Mouse (Mus musculus) midbrain, embryonic 11.5 days (tissue): ENCODE data around the gene Gpr161. TPM values are rescaled to one million over a fixed set of nuclear protein-coding genes. Genes with fewer than 3 reads are reported as not detected.
A peak's percentile ranks its signal among the peaks of the same experiment; 100 is the strongest.

Experiments used
- ATAC-seq: fragments of 200-750 bp; cut with Nextera tagmentation; 2 replicates; pipeline ENCODE4 v1.8.0; 2017; ENCODE audit warnings: moderate TSS enrichment, moderate library complexity; ENCODE audit not compliant: low FRiP score
- DNase-seq: peaks from one replicate; pipeline ENCODE4 v3.0.0; 2015; ENCODE audit warnings: low spot score; ENCODE audit errors: missing footprints
- H3K27ac ChIP-seq: fragments of 300-500 bp; sonication (generic); 2 replicates; pipeline ENCODE4 v1.5.1; 2014; ENCODE audit warnings: low read depth, low read length
- H3K27me3 ChIP-seq: fragments of 300-500 bp; sonication (generic); 2 replicates; pipeline ENCODE4 v1.6.1; 2014; ENCODE audit warnings: mild to moderate bottlenecking, low read length, moderate library complexity, mixed read lengths; ENCODE audit not compliant: control insufficient read depth, insufficient read depth
- H3K36me3 ChIP-seq: fragments of 300-500 bp; sonication (generic); 2 replicates; pipeline ENCODE4 v1.6.1; 2014; ENCODE audit warnings: mild to moderate bottlenecking, low read length, moderate library complexity, mixed read lengths; ENCODE audit not compliant: control insufficient read depth, insufficient read depth
- H3K4me1 ChIP-seq: fragments of 300-500 bp; sonication (generic); 2 replicates; pipeline ENCODE4 v1.6.1; 2014; ENCODE audit warnings: low read length; ENCODE audit not compliant: control insufficient read depth, insufficient read depth
- H3K4me2 ChIP-seq: fragments of 300-500 bp; sonication (generic); 2 replicates; pipeline ENCODE4 v1.6.1; 2014; ENCODE audit warnings: mild to moderate bottlenecking, moderate library complexity
- H3K4me3 ChIP-seq: fragments of 300-500 bp; sonication (generic); 2 replicates; pipeline ENCODE4 v1.5.1; 2014; ENCODE audit warnings: low read depth, low read length
- H3K9ac ChIP-seq: fragments of 300-500 bp; sonication (generic); 2 replicates; pipeline ENCODE4 v1.6.1; 2014; ENCODE audit warnings: low read length
- H3K9me3 ChIP-seq: fragments of 300-500 bp; sonication (generic); 2 replicates; pipeline ENCODE4 v1.6.1; 2016; ENCODE audit warnings: low read length; ENCODE audit not compliant: control insufficient read depth
- WGBS: fragments of 180-500 bp; shearing (Covaris S2); extraction: QIAGEN DNeasy Blood & Tissue Kit; methylation state at CpG from one replicate; pipeline ENCODE4 v1.1.7; 2014; 5-methylcytosine and 5-hydroxymethylcytosine counted together
- polyA plus RNA-seq: library from polyadenylated mRNA; unstranded; fragments of >200 nt; fragmentation: Nextera tagmentation; extraction: Ambion mirVana; gene quantifications from 2 replicates; pipeline ENCODE4 v1.2.1, GENCODE M21; 2014

The Gpr161 gene
- polyA plus RNA-seq, 1 experiment from 2014 or later: 2.5 TPM

- H3K4me3 ChIP-seq: no peak overlapping the region
- no peak overlapping the region for H3K27ac ChIP-seq
- no peaks in the 10 kb centered on the region for H3K27me3 ChIP-seq
- peaks cover 4% of the 10 kb centered on the region; the same call in 1 of the 2 replicates for H3K36me3 ChIP-seq
- no peaks in the 10 kb centered on the region for H3K9me3 ChIP-seq
- H3K9ac ChIP-seq: no peak overlapping the region
- no peaks in the 10 kb centered on the region for H3K4me1 ChIP-seq
- 86% methylated on average over 13 of the region's 13 CpGs for WGBS
- H3K4me2 ChIP-seq: no peak overlapping the region
- DNase-seq (no peak), ATAC-seq (no peak)
Measured at GRCm38 (mm10) chr1:165302455-165303208, 7.0 kb downstream of the Gpr161 start.

GRCm38 (mm10) chr1:165303209-165303608 is 7.6 kb downstream of the Gpr161 start:
- no peaks in the 10 kb centered on the region for H3K9me3 ChIP-seq
- DNase-seq (no peak), ATAC-seq (no peak)
- H3K27me3 ChIP-seq: no peaks in the 10 kb centered on the region
- no peak overlapping the region for H3K27ac ChIP-seq
- no peak overlapping the region for H3K4me3 ChIP-seq
- peaks cover 4% of the 10 kb centered on the region; the same call in 1 of the 2 replicates for H3K36me3 ChIP-seq
- no peaks in the 10 kb centered on the region for H3K4me1 ChIP-seq
- no peak overlapping the region for H3K9ac ChIP-seq
- no peak overlapping the region for H3K4me2 ChIP-seq
- WGBS: 89% methylated on average over 6 of the region's 6 CpGs

DNA sequence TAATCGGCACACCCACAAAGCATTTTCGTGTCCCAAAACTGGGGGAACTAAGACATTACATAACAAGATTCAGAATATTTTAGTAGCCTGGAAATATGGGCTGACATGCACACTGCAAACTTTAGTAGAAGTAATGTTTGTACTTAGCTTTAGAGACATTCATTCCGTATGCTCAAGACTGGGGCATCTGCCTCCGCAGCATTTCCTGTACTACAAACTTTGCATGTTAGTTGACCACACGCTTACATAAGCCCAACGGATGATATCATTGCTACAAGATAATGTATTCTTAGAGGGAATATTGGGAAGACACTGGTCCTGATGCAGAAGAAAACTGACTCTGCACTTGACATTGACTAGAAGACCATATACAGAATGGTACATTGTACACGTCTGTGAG is 8.8 kb downstream of the Gpr161 start:
- Histone ChIP-seq H3K4me3 (no peak overlapping the region), H3K36me3 (peaks cover 4% of the 10 kb centered on the region; the same call in 1 of the 2 replicates), H3K4me2 (no peak overlapping the region), H3K4me1 (no peaks in the 10 kb centered on the region), H3K9me3 (no peaks in the 10 kb centered on the region), H3K27ac (no peak overlapping the region), H3K9ac (no peak overlapping the region), H3K27me3 (no peaks in the 10 kb centered on the region)
- no peak for DNase-seq
- 95% methylated on average over 7 of the region's 7 CpGs for WGBS
- ATAC-seq: no peak

- Histone ChIP-seq H3K27me3 (no peaks in the 10 kb centered on the region), H3K9ac (no peak overlapping the region), H3K4me2 (no peak overlapping the region), H3K27ac (no peak overlapping the region), H3K4me3 (no peak overlapping the region), H3K36me3 (peaks cover 10% of the 10 kb centered on the region), H3K4me1 (no peaks in the 10 kb centered on the region), H3K9me3 (no peaks in the 10 kb centered on the region)
- DNase-seq (no peak), ATAC-seq (no peak)
- 83% methylated on average over 11 of the region's 11 CpGs for WGBS
Measured at GRCm38 (mm10) chr1:165308180-165308579, 12.6 kb downstream of the Gpr161 start.

DNA sequence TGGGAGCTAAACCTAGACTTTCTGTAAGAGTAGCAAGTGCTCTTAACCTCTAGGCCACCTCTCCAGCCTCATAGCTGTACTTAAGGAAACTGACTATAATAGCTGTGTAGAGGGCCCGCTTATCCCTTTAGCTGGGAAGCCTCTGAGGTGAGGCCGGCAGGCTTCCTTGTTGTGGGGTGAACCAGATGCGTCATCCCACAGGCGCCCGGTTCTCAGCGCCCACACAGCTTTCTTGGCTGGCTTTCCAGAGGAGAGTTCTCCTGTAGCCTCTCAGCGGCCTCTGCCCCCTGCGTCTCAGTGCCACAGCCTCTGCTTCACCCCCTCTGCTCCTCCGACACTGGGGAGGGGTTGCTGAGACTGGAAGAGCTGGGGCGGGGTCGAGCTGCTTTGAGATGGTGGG is 20.8 kb downstream of the Gpr161 start:
- H3K9ac ChIP-seq: no peak overlapping the region
- H3K4me3 ChIP-seq: no peak overlapping the region
- H3K4me1 ChIP-seq: no peaks in the 10 kb centered on the region
- no peak for ATAC-seq
- WGBS: 43% methylated on average over 11 of the region's 11 CpGs
- H3K27ac ChIP-seq: no peak overlapping the region
- peaks cover 2% of the 10 kb centered on the region; the same call in 1 of the 2 replicates for H3K36me3 ChIP-seq
- H3K4me2 ChIP-seq: no peak overlapping the region
- no peak for DNase-seq
- H3K9me3 ChIP-seq: no peaks in the 10 kb centered on the region
- H3K27me3 ChIP-seq: no peaks in the 10 kb centered on the region

GRCm38 (mm10) chr1:165320141-165320934 is 24.7 kb downstream of the Gpr161 start:
- ATAC-seq (peak; percentile 74), DNase-seq (peak; percentile 94)
- Histone ChIP-seq H3K4me2 (no peak overlapping the region), H3K27ac (no peak overlapping the region), H3K9ac (no peak overlapping the region), H3K4me3 (no peak overlapping the region), H3K36me3 (peaks cover 6% of the 10 kb centered on the region; the same call in 1 of the 2 replicates), H3K9me3 (no peaks in the 10 kb centered on the region), H3K4me1 (no peaks in the 10 kb centered on the region), H3K27me3 (no peaks in the 10 kb centered on the region)
- 44% methylated on average over 10 of the region's 10 CpGs for WGBS

DNA sequence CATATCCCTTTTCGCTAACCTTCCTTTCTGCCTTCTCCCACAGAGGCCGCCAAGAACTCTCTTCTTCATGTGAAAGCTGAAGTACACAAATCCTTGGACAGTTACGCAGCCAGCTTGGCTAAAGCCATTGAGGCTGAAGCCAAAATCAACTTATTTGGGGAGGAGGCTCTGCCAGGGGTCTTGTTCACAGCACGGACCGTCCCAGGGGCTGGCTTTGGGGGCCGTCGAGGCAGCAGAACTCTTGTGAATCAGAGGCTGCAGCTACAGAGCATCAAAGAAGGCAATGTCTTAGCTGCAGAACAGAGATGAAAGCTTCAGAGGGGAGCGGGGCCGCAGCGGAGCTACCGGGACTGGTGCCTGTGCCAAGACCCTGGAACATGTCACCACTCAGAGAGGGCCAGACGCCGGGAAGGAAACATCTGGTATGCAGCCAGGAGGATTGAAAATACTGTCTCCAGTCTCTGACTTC is 25.8 kb downstream of the Gpr161 start:
- peaks cover 6% of the 10 kb centered on the region; the same call in 1 of the 2 replicates for H3K36me3 ChIP-seq
- 94% methylated on average over 13 of the region's 13 CpGs for WGBS

GRCm38 (mm10) chr1:165321891-165322290 is 26.3 kb downstream of the Gpr161 start:
- Histone ChIP-seq H3K27ac (no peak overlapping the region), H3K4me3 (no peak overlapping the region), H3K4me2 (no peak overlapping the region), H3K9ac (no peak overlapping the region), H3K36me3 (peaks cover 6% of the 10 kb centered on the region; the same call in 1 of the 2 replicates), H3K4me1 (no peaks in the 10 kb centered on the region), H3K9me3 (no peaks in the 10 kb centered on the region), H3K27me3 (no peaks in the 10 kb centered on the region)
- WGBS: 95% methylated on average over 7 of the region's 7 CpGs
- DNase-seq (no peak), ATAC-seq (no peak)

More for the DNA sequence above, 25.8 kb downstream of the Gpr161 start:
- no peak overlapping the region for H3K4me2 ChIP-seq
- DNase-seq (no peak), ATAC-seq (no peak)
- H3K9ac ChIP-seq: no peak overlapping the region
- H3K9me3 ChIP-seq: no peaks in the 10 kb centered on the region
- H3K27me3 ChIP-seq: no peaks in the 10 kb centered on the region
- H3K4me3 ChIP-seq: no peak overlapping the region
- H3K27ac ChIP-seq: no peak overlapping the region
- no peaks in the 10 kb centered on the region for H3K4me1 ChIP-seq

- Histone ChIP-seq H3K4me2 (no peak overlapping the region), H3K27ac (no peak overlapping the region), H3K4me3 (no peak overlapping the region), H3K27me3 (no peaks in the 10 kb centered on the region), H3K4me1 (no peaks in the 10 kb centered on the region), H3K36me3 (peaks cover 4% of the 10 kb centered on the region; the same call in 1 of the 2 replicates), H3K9me3 (no peaks in the 10 kb centered on the region), H3K9ac (no peak overlapping the region)
- ATAC-seq: no peak
- DNase-seq: no peak
- 86% methylated on average over 7 of the region's 7 CpGs for WGBS
Measured at GRCm38 (mm10) chr1:165322934-165323333, 27.3 kb downstream of the Gpr161 start.
